Mouse (Mus musculus) lung, postnatal 0 days (tissue): ENCODE measurements at regions not wholly inside any gene's neighbourhood (a gene's known extent, or its start where the extent isn't known, plus 50 kb on each side); places are given as distances from the start of the nearest gene placed in this dataset.
A peak's percentile ranks its signal among the peaks of the same experiment; 100 is the strongest.

Experiments
- ATAC-seq: fragments of 200-750 bp; cut with Nextera tagmentation; 2 replicates; pipeline ENCODE4 v1.8.0; 2017; ENCODE audit warnings: moderate library complexity
- DNase-seq: peaks from one replicate; pipeline ENCODE4 v3.0.0-alpha.2; 2016; ENCODE audit warnings: low spot score
- H3K27ac ChIP-seq: fragments of 300-500 bp; sonication (generic); 2 replicates; pipeline ENCODE4 v1.5.1; 2014; ENCODE audit warnings: antibody characterized with exemption, mild to moderate bottlenecking, low read length, mixed read lengths
- H3K27me3 ChIP-seq: fragments of 300-500 bp; sonication (generic); replicated peaks from 2 replicates; pipeline ENCODE4 v1.6.1; 2014; ENCODE audit warnings: low read length, mixed read lengths; ENCODE audit not compliant: insufficient read depth
- H3K36me3 ChIP-seq: fragments of 300-500 bp; sonication (generic); 2 replicates; pipeline ENCODE4 v1.6.1; 2014; ENCODE audit warnings: low read length, mixed read lengths; ENCODE audit not compliant: insufficient read depth
- H3K4me1 ChIP-seq: fragments of 300-500 bp; sonication (generic); 2 replicates; pipeline ENCODE4 v1.6.1; 2014; ENCODE audit warnings: antibody characterized with exemption, low read depth, low read length, mixed read lengths; ENCODE audit not compliant: insufficient read depth
- H3K4me2 ChIP-seq: fragments of 300-500 bp; sonication (generic); replicated peaks from 2 replicates; pipeline ENCODE4 v1.6.1; 2014; ENCODE audit warnings: low read depth, mild to moderate bottlenecking, low read length, moderate library complexity, mixed read lengths
- H3K4me3 ChIP-seq: fragments of 300-500 bp; sonication (generic); 2 replicates; pipeline ENCODE4 v1.5.1; 2014; ENCODE audit warnings: low read depth, low read length
- H3K9ac ChIP-seq: fragments of 300-500 bp; sonication (generic); replicated peaks from 2 replicates; pipeline ENCODE4 v1.6.1; 2014; ENCODE audit warnings: low read depth, mild to moderate bottlenecking
- H3K9me3 ChIP-seq: fragments of 300-500 bp; sonication (generic); 2 replicates; pipeline ENCODE4 v1.6.1; 2016; ENCODE audit warnings: low read length, mixed read lengths
- CTCF ChIP-seq: IDR thresholded peaks from 2 replicates; pipeline ENCODE4 v1.5.1; 2016; ENCODE audit warnings: antibody characterized with exemption, mild to moderate bottlenecking
- EP300 ChIP-seq: IDR thresholded peaks from 2 replicates; pipeline ENCODE4 v1.6.1; 2016; ENCODE audit warnings: antibody characterized with exemption, mild to moderate bottlenecking, control low read depth
- WGBS: fragments of 180-500 bp; shearing (Covaris S2); extraction: QIAGEN DNeasy Blood & Tissue Kit; methylation state at CpG from one replicate; pipeline ENCODE4 v1.1.7; 2014; 5-methylcytosine and 5-hydroxymethylcytosine counted together

- H3K27ac ChIP-seq = no peak overlapping the region
- ATAC-seq (peak; percentile 64), DNase-seq (peak; percentile 67)
- H3K4me3 ChIP-seq = no peak overlapping the region
- TF ChIP-seq CTCF (no peak), EP300 (peak; percentile 91)
- no peaks in the 10 kb centered on the region for H3K36me3 ChIP-seq
- H3K27me3 ChIP-seq = no peaks in the 10 kb centered on the region
- H3K9ac ChIP-seq = no peak overlapping the region
- no peaks in the 10 kb centered on the region for H3K9me3 ChIP-seq
- 23% methylated on average over 2 of the region's 2 CpGs for WGBS
- no peaks in the 10 kb centered on the region for H3K4me1 ChIP-seq
- H3K4me2 ChIP-seq = no peak overlapping the region
Measured at GRCm38 (mm10) chr3:148362453-148362864, 627.9 kb downstream of the Adgrl2 start.

GRCm38 (mm10) chr3:148343633-148344361 is 646.6 kb downstream of the Adgrl2 start:
- no peak overlapping the region for H3K4me3 ChIP-seq
- no peak overlapping the region for H3K27ac ChIP-seq
- H3K4me1 ChIP-seq = no peaks in the 10 kb centered on the region
- WGBS = 15% methylated on average over 10 of the region's 10 CpGs
- H3K9me3 ChIP-seq = no peaks in the 10 kb centered on the region
- DNase-seq (peak; percentile 81), ATAC-seq (peak; percentile 89)
- H3K36me3 ChIP-seq = no peaks in the 10 kb centered on the region
- no peak overlapping the region for H3K4me2 ChIP-seq
- no peak overlapping the region for H3K9ac ChIP-seq
- TF ChIP-seq EP300 (peak; percentile 93), CTCF (0 out of 2 replicates have a peak, but pooled peaks have one; percentile 1)
- no peaks in the 10 kb centered on the region for H3K27me3 ChIP-seq

GRCm38 (mm10) chr3:148343256-148343632 is 647.1 kb downstream of the Adgrl2 start:
- Histone ChIP-seq H3K4me3 (no peak overlapping the region), H3K27me3 (no peaks in the 10 kb centered on the region), H3K4me1 (no peaks in the 10 kb centered on the region), H3K27ac (peak overlapping the region; percentile 39; the same call in 1 of the 2 replicates), H3K9ac (no peak overlapping the region), H3K4me2 (no peak overlapping the region), H3K36me3 (no peaks in the 10 kb centered on the region), H3K9me3 (no peaks in the 10 kb centered on the region)
- DNase-seq (peak; percentile 12), ATAC-seq (peak; percentile 23; the same call in 1 of the 2 replicates)
- TF ChIP-seq EP300 (no peak), CTCF (peak; percentile 25; the same call in 1 of the 2 replicates)
- 11% methylated on average over 3 of the region's 3 CpGs for WGBS

- H3K9ac ChIP-seq = no peak overlapping the region
- WGBS = 67% methylated on average over 2 of the region's 2 CpGs
- H3K4me2 ChIP-seq = no peak overlapping the region
- TF ChIP-seq CTCF (no peak), EP300 (no peak)
- H3K27ac ChIP-seq = no peak overlapping the region
- DNase-seq (peak; percentile 66), ATAC-seq (peak; percentile 30; the same call in 1 of the 2 replicates)
- H3K4me3 ChIP-seq = no peak overlapping the region
- H3K36me3 ChIP-seq = no peaks in the 10 kb centered on the region
- no peaks in the 10 kb centered on the region for H3K27me3 ChIP-seq
- H3K9me3 ChIP-seq = no peaks in the 10 kb centered on the region
- H3K4me1 ChIP-seq = no peaks in the 10 kb centered on the region
Measured at GRCm38 (mm10) chr3:148339258-148339657, 651.1 kb downstream of the Adgrl2 start.

GRCm38 (mm10) chr3:148336640-148337039 is 653.7 kb downstream of the Adgrl2 start:
- Histone ChIP-seq H3K27me3 (no peaks in the 10 kb centered on the region), H3K4me3 (no peak overlapping the region), H3K9ac (no peak overlapping the region), H3K9me3 (no peaks in the 10 kb centered on the region), H3K27ac (no peak overlapping the region), H3K36me3 (no peaks in the 10 kb centered on the region), H3K4me1 (no peaks in the 10 kb centered on the region), H3K4me2 (no peak overlapping the region)
- TF ChIP-seq EP300 (no peak), CTCF (no peak)
- DNase-seq (no peak), ATAC-seq (no peak)
- WGBS = 51% methylated on average over 6 of the region's 6 CpGs

DNA sequence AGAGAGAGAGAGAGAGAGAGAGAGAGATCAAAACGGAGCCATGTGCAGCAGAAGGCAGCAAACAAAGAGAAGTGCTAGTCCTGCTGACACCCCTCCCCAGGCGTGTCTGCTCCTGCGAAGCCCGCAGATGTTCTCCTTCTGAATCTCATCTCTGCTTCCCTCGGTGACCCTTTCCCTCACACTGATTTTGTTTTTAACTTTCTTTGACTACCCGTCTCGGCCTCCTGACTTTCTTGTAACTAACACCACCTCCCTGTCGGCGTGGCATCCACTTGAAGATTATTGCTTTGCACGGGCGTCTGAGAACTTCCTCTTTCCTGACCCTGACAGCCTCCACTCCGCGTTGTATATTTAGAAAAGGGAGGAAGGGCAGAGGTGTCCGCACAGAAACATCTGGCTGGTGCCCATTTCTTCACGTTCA is 654.3 kb downstream of the Adgrl2 start:
- Histone ChIP-seq H3K4me2 (peak overlapping the region; percentile 46), H3K36me3 (no peaks in the 10 kb centered on the region), H3K9ac (no peak overlapping the region), H3K4me3 (no peak overlapping the region), H3K9me3 (no peaks in the 10 kb centered on the region), H3K27ac (no peak overlapping the region), H3K4me1 (no peaks in the 10 kb centered on the region), H3K27me3 (no peaks in the 10 kb centered on the region)
- ATAC-seq = peak; percentile 12; the same call in 1 of the 2 replicates
- WGBS = 9% methylated on average over 15 of the region's 15 CpGs
- peak; percentile 37 for DNase-seq
- no peak for TF ChIP-seq CTCF
- no peak for TF ChIP-seq EP300
